Mouse (Mus musculus) cerebellum, adult 8-10 months (tissue): ENCODE results near the gene Tnf.
"Not testable (repeated sequence)": the region's sequence is repeated elsewhere in the genome, so short reads cannot be mapped to it uniquely, and the experiment has no call there.

ENCODE experiments used
- DNase-seq: peaks from one replicate; pipeline ENCODE4 v3.0.0; 2022

Gene Tnf

GRCm38 (mm10) chr17:35201787-35202186, at the start of gene Tnf:
Tnf (minus strand) TSS chr17:35202007.
- DNase-seq: no peak

GRCm38 (mm10) chr17:35251162-35251719, 49.4 kb upstream of the Tnf start:
- DNase-seq: no peak

- DNase-seq: no peak
Observed at GRCm38 (mm10) chr17:35250348-35251120, 48.7 kb upstream of the Tnf start.

GRCm38 (mm10) chr17:35249451-35250197, 47.8 kb upstream of the Tnf start:
- DNase-seq: no peak

- DNase-seq: no peak
Observed at GRCm38 (mm10) chr17:35248986-35249385, 47.2 kb upstream of the Tnf start.

GRCm38 (mm10) chr17:35247144-35247543, 45.3 kb upstream of the Tnf start:
- no peak for DNase-seq

- no peak for DNase-seq
Observed at GRCm38 (mm10) chr17:35245731-35246623, 44.2 kb upstream of the Tnf start.

- no peak for DNase-seq
Observed at GRCm38 (mm10) chr17:35244999-35245398, 43.2 kb upstream of the Tnf start.

GRCm38 (mm10) chr17:35243086-35243485, 41.3 kb upstream of the Tnf start:
- peak; percentile 56 for DNase-seq

GRCm38 (mm10) chr17:35242015-35242941, 40.5 kb upstream of the Tnf start:
- no peak for DNase-seq

GRCm38 (mm10) chr17:35241305-35242014, 39.7 kb upstream of the Tnf start, which contains the start of gene Ddx39b:
Ddx39b (plus strand) TSS chr17:35241746.
- DNase-seq: peak; percentile 95

- peak; percentile 54 for DNase-seq
Observed at GRCm38 (mm10) chr17:35240384-35241304, 38.8 kb upstream of the Tnf start.

GRCm38 (mm10) chr17:35239700-35240099, 37.9 kb upstream of the Tnf start:
- DNase-seq: no peak

GRCm38 (mm10) chr17:35237504-35237903, 35.7 kb upstream of the Tnf start:
- DNase-seq: no peak

GRCm38 (mm10) chr17:35236996-35237395, 35.2 kb upstream of the Tnf start:
- DNase-seq: no peak

- peak; percentile 100 for DNase-seq
Observed at GRCm38 (mm10) chr17:35236390-35236746, 34.6 kb upstream of the Tnf start.

- peak; percentile 86 for DNase-seq
Observed at GRCm38 (mm10) chr17:35235614-35236389, 34.0 kb upstream of the Tnf start, which contains the start of gene Nfkbil1. Nfkbil1 (minus strand) TSS chr17:35235792.

- DNase-seq: peak; percentile 54
Observed at GRCm38 (mm10) chr17:35234903-35235302, 33.1 kb upstream of the Tnf start.

GRCm38 (mm10) chr17:35234090-35234489, 32.3 kb upstream of the Tnf start:
- not testable (repeated sequence) for DNase-seq
